Mouse (Mus musculus): ENCODE results near the gene Serpinb8. TPM values are rescaled to one million over a fixed set of nuclear protein-coding genes. Genes with fewer than 3 reads are reported as not detected.

Serpinb8 gene
- 1.5 and 1.8 TPM in 2 replicates for polyA plus RNA-seq (2014; fragmentation: Nextera tagmentation; extraction: Ambion mirVana)

DNA sequence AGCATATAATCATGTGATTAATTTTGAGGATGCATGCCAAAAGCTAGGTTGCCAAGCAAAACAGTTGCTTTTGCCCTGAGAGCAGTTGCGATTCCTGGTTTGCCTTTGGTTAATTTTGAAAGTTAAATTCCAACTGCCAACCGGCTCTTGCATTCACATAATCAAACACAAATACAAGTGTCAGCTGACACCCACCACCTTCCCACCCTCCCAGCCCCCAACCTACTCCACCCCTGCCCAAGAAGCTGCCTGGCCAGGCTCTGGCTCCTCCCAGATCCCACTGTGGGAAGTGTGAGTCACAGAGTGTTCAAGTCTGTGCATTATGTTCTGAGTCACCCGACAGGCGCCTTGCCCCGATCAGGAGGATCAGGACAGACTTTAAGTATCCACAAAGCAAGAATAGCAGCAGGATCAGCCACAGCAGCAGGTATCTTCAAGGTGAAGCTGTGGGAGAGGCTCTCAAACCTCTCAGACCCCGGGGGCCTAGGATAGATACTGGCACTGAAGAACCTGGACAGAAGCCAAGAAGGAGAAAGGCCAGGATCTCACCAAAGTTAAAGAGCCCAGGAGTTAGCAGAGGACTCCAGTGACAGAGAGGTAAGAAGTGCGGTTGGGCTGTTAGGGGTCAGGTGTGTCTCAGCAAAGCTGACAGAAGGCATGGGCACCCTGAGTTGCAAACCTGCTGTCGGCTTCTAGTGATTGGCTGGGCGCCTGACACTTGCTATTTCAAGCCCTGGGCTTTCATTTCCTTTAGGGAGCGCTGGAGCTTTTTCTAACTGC is at the start of gene Serpinb8:
Serpinb8 (plus strand) TSS at position 316 of the 780 bp plus-strand sequence.
- Histone ChIP-seq H3K36me3 (ENCODE audit: control insufficient read depth, insufficient read depth, low read length) (no peaks in the 10 kb centered on the region), H3K9me3 (ENCODE audit: control insufficient read depth, low read length) (no peaks in the 10 kb centered on the region), H3K4me3 (ENCODE audit: low read depth, low read length) (no peak within 1 kb of the TSS), H3K27ac (ENCODE audit: low read depth, low read length) (no peak within 1 kb of the TSS), H3K9ac (ENCODE audit: low read length) (no peak within 1 kb of the TSS), H3K27me3 (ENCODE audit: control insufficient read depth, insufficient read depth, low read length) (no peaks in the 10 kb centered on the region), H3K4me2 (ENCODE audit: low read depth) (no peak within 1 kb of the TSS), H3K4me1 (ENCODE audit: control insufficient read depth, insufficient read depth, low read length) (no peaks in the 10 kb centered on the region)
- DNase-seq (ENCODE audit: low spot score) (no peak), ATAC-seq (ENCODE audit: insufficient read depth, low FRiP score, low TSS enrichment) (no peak)
- 67% methylated on average over 10 of the region's 10 CpGs for WGBS

DNA sequence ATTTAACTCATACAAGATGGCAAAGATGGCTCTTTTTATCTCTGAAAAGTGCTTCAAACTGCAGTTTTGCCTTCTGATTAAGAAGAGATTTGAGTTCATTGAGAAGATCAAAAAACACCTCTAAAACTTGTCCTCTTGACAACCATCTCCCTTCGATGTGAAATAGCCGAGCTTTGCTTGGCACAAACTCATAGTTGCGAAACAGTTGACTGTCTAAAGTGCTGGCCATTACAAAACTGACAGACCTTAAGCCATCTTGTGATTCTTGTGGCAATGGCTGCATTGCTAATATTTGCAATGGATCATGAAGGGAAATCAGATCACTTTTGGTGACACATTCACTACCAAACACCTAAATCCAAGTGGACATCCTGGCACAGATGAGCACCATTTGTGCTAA is 30.3 kb upstream of the Serpinb8 start:
- H3K4me3 ChIP-seq (ENCODE audit: low read depth, low read length): no peak overlapping the region
- 91% methylated on average over 3 of the region's 3 CpGs for WGBS
- H3K27me3 ChIP-seq (ENCODE audit: control insufficient read depth, insufficient read depth, low read length): no peaks in the 10 kb centered on the region
- no peak overlapping the region for H3K27ac ChIP-seq (ENCODE audit: low read depth, low read length)
- H3K9ac ChIP-seq (ENCODE audit: low read length): no peak overlapping the region
- no peaks in the 10 kb centered on the region for H3K36me3 ChIP-seq (ENCODE audit: control insufficient read depth, insufficient read depth, low read length)
- H3K9me3 ChIP-seq (ENCODE audit: control insufficient read depth, low read length): no peaks in the 10 kb centered on the region
- no peak overlapping the region for H3K4me2 ChIP-seq (ENCODE audit: low read depth)
- DNase-seq (ENCODE audit: low spot score) (no peak), ATAC-seq (ENCODE audit: insufficient read depth, low FRiP score, low TSS enrichment) (no peak)
- H3K4me1 ChIP-seq (ENCODE audit: control insufficient read depth, insufficient read depth, low read length): no peaks in the 10 kb centered on the region

DNA sequence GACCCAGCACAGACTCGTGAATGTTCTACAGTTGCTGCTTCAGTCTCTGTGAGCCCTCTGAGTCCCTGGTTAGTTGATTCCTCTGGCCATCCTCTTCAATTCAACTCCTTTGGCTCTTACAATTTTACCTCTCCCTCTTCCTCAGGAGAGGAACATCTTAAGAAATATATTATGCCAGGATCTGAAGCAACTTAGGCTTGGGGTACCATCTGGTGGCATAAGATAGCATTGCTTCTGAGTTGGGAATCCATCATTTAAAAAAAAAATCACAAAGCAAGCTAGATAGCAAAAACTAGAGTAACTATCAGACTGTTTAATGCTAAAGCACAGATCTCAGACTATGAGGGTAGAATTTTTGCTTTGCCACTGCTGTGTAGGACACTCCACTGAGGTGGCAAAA is 27.7 kb upstream of the Serpinb8 start:
- H3K36me3 ChIP-seq (ENCODE audit: control insufficient read depth, insufficient read depth, low read length): no peaks in the 10 kb centered on the region
- H3K27ac ChIP-seq (ENCODE audit: low read depth, low read length): no peak overlapping the region
- 81% methylated on average over 1 of the region's 1 CpGs for WGBS
- no peak for DNase-seq (ENCODE audit: low spot score)
- no peak overlapping the region for H3K4me2 ChIP-seq (ENCODE audit: low read depth)
- no peak overlapping the region for H3K4me3 ChIP-seq (ENCODE audit: low read depth, low read length)
- H3K27me3 ChIP-seq (ENCODE audit: control insufficient read depth, insufficient read depth, low read length): no peaks in the 10 kb centered on the region
- H3K4me1 ChIP-seq (ENCODE audit: control insufficient read depth, insufficient read depth, low read length): no peaks in the 10 kb centered on the region
- H3K9me3 ChIP-seq (ENCODE audit: control insufficient read depth, low read length): no peaks in the 10 kb centered on the region
- no peak overlapping the region for H3K9ac ChIP-seq (ENCODE audit: low read length)
- ATAC-seq (ENCODE audit: insufficient read depth, low FRiP score, low TSS enrichment): no peak

DNA sequence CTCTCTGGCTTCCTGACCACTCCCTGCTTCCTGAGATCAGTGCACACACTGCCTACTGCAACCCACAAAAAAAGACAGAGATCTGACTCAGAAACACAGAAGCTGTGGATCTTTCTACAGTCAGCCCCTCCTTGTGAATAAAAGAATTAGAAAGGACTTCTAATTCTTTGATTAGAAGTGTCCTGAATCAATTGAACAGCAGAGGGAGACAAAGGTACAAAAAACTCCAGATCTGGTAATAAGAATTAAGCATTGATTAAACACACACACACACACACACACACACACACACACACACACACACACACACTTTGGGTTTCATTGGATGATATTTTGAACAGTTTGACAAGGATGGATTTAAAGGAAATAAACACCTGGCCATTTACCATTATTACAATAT is 24.2 kb upstream of the Serpinb8 start:
- H3K4me1 ChIP-seq (ENCODE audit: control insufficient read depth, insufficient read depth, low read length): no peaks in the 10 kb centered on the region
- no peak for ATAC-seq (ENCODE audit: insufficient read depth, low FRiP score, low TSS enrichment)
- DNase-seq (ENCODE audit: low spot score): no peak
- no peaks in the 10 kb centered on the region for H3K27me3 ChIP-seq (ENCODE audit: control insufficient read depth, insufficient read depth, low read length)
- H3K36me3 ChIP-seq (ENCODE audit: control insufficient read depth, insufficient read depth, low read length): no peaks in the 10 kb centered on the region
- no peak overlapping the region for H3K9ac ChIP-seq (ENCODE audit: low read length)
- H3K9me3 ChIP-seq (ENCODE audit: control insufficient read depth, low read length): no peaks in the 10 kb centered on the region
- H3K4me2 ChIP-seq (ENCODE audit: low read depth): no peak overlapping the region
- H3K4me3 ChIP-seq (ENCODE audit: low read depth, low read length): no peak overlapping the region
- no peak overlapping the region for H3K27ac ChIP-seq (ENCODE audit: low read depth, low read length)

DNA sequence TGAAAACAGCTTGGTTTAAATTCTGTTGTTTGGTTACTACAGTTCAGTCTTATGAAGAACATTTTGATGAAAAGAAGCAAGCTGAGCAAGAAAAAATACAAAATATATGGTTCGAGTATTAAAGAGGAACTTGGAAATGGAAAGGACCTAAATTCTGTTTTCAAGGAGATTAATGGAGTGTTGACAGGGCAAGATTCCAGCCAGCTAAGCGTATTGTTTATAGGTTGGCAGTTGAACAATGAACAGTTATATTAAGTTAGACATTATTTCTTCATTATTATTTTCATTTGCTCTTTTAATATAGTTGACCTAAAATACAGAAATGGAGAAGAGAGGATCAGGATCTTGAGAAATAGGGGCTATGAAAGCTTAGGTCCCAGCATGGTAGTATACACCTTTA is 13.7 kb upstream of the Serpinb8 start:
- DNase-seq (ENCODE audit: low spot score) (no peak), ATAC-seq (ENCODE audit: insufficient read depth, low FRiP score, low TSS enrichment) (no peak)
- H3K27ac ChIP-seq (ENCODE audit: low read depth, low read length): no peak overlapping the region
- H3K4me1 ChIP-seq (ENCODE audit: control insufficient read depth, insufficient read depth, low read length): no peaks in the 10 kb centered on the region
- no peaks in the 10 kb centered on the region for H3K9me3 ChIP-seq (ENCODE audit: control insufficient read depth, low read length)
- 89% methylated on average over 2 of the region's 2 CpGs for WGBS
- H3K4me3 ChIP-seq (ENCODE audit: low read depth, low read length): no peak overlapping the region
- no peak overlapping the region for H3K4me2 ChIP-seq (ENCODE audit: low read depth)
- H3K36me3 ChIP-seq (ENCODE audit: control insufficient read depth, insufficient read depth, low read length): no peaks in the 10 kb centered on the region
- H3K9ac ChIP-seq (ENCODE audit: low read length): no peak overlapping the region
- H3K27me3 ChIP-seq (ENCODE audit: control insufficient read depth, insufficient read depth, low read length): no peaks in the 10 kb centered on the region

DNA sequence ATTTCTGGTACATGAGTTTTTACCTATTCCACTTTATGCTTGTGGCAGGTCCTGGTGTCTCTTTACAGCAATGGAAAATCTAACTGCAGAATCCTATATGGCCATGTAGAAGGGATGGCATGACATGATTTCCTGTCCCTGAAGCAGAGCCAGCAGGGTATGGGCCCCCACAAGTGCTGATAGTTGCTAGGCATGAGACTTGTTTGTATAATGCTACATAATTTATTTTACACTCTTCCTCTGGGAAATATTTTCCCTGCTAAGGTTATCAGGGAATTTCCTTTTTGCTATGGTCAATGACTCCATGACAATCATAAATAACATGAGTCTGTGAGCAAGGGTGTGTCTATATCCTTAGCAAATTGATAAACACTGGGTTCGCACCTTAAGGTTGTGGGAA is 12.3 kb upstream of the Serpinb8 start:
- no peak overlapping the region for H3K27ac ChIP-seq (ENCODE audit: low read depth, low read length)
- no peaks in the 10 kb centered on the region for H3K9me3 ChIP-seq (ENCODE audit: control insufficient read depth, low read length)
- WGBS: 91% methylated on average over 1 of the region's 1 CpGs
- no peak overlapping the region for H3K9ac ChIP-seq (ENCODE audit: low read length)
- H3K4me2 ChIP-seq (ENCODE audit: low read depth): no peak overlapping the region
- ATAC-seq (ENCODE audit: insufficient read depth, low FRiP score, low TSS enrichment) (no peak), DNase-seq (ENCODE audit: low spot score) (no peak)
- no peaks in the 10 kb centered on the region for H3K27me3 ChIP-seq (ENCODE audit: control insufficient read depth, insufficient read depth, low read length)
- no peak overlapping the region for H3K4me3 ChIP-seq (ENCODE audit: low read depth, low read length)
- no peaks in the 10 kb centered on the region for H3K36me3 ChIP-seq (ENCODE audit: control insufficient read depth, insufficient read depth, low read length)
- H3K4me1 ChIP-seq (ENCODE audit: control insufficient read depth, insufficient read depth, low read length): no peaks in the 10 kb centered on the region

DNA sequence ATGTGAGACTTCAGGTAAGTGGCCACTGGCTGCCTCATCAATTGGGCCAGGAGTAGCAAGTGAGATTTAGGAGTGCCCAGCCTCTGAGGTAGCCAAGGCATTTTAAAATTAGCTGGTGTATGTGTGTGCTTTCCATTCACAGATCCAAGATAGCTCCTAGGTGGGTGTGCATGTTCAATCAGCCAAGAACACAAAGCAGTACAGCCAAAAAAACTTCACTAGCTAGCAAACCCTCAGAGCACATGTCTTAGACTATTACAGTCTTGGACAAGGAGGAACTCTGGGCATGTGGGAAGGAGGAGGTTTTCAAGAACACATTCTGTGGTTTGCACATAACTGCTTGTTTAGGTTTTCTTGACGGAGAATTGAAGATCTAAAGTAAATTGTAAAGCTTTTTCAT is 8.6 kb upstream of the Serpinb8 start:
- Histone ChIP-seq H3K9me3 (ENCODE audit: control insufficient read depth, low read length) (no peaks in the 10 kb centered on the region), H3K36me3 (ENCODE audit: control insufficient read depth, insufficient read depth, low read length) (no peaks in the 10 kb centered on the region), H3K27me3 (ENCODE audit: control insufficient read depth, insufficient read depth, low read length) (no peaks in the 10 kb centered on the region), H3K4me1 (ENCODE audit: control insufficient read depth, insufficient read depth, low read length) (no peaks in the 10 kb centered on the region), H3K9ac (ENCODE audit: low read length) (no peak overlapping the region), H3K4me3 (ENCODE audit: low read depth, low read length) (no peak overlapping the region), H3K27ac (ENCODE audit: low read depth, low read length) (no peak overlapping the region), H3K4me2 (ENCODE audit: low read depth) (no peak overlapping the region)
- DNase-seq (ENCODE audit: low spot score) (no peak), ATAC-seq (ENCODE audit: insufficient read depth, low FRiP score, low TSS enrichment) (no peak)
- WGBS: 90% methylated on average over 1 of the region's 1 CpGs

DNA sequence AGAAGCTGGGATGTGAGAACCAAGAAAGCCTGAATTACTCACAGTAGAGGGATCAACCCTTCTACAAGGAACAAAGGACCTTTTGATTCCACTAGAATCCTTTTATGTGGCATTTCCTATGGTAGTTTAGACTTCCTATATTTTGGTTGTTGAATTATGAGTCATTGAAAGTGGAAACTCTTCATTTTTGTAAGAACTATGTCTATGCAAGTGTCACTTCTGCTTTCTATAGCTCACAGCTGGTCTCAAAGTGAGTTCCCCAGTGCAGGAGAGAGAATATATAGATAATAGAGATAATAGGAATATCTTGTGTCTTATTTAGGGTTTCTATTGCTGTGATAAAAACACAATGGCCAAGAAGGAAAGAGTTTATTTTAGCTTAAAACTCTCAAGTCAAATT is 6.9 kb upstream of the Serpinb8 start:
- Histone ChIP-seq H3K4me3 (ENCODE audit: low read depth, low read length) (no peak overlapping the region), H3K27me3 (ENCODE audit: control insufficient read depth, insufficient read depth, low read length) (no peaks in the 10 kb centered on the region), H3K27ac (ENCODE audit: low read depth, low read length) (no peak overlapping the region), H3K4me1 (ENCODE audit: control insufficient read depth, insufficient read depth, low read length) (no peaks in the 10 kb centered on the region), H3K9me3 (ENCODE audit: control insufficient read depth, low read length) (no peaks in the 10 kb centered on the region), H3K4me2 (ENCODE audit: low read depth) (no peak overlapping the region), H3K9ac (ENCODE audit: low read length) (no peak overlapping the region), H3K36me3 (ENCODE audit: control insufficient read depth, insufficient read depth, low read length) (no peaks in the 10 kb centered on the region)
- DNase-seq (ENCODE audit: low spot score) (no peak), ATAC-seq (ENCODE audit: insufficient read depth, low FRiP score, low TSS enrichment) (no peak)

DNA sequence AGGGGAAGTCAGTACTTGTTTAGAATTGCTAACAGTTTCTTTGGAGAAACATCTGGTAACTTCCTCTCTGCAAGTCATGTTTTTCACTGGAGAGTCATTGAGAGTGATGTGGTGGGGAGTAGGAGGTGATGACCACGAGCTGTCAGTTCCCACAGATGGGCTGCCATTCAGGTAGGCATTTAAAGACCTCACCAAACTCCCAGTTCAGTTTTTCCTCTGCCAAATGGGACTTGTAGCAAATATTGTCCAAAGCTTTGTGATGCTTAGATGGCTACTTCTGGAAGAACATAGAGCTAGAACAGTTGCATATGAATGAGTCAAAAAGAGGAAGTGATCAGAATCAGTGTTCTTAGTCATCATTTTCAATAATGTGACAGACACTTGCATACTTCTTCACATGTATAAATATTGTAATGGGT is 5.8 kb upstream of the Serpinb8 start:
- no peak overlapping the region for H3K27ac ChIP-seq (ENCODE audit: low read depth, low read length)
- H3K4me1 ChIP-seq (ENCODE audit: control insufficient read depth, insufficient read depth, low read length): no peaks in the 10 kb centered on the region
- no peak overlapping the region for H3K9ac ChIP-seq (ENCODE audit: low read length)
- WGBS: 52% methylated on average over 1 of the region's 1 CpGs
- no peaks in the 10 kb centered on the region for H3K27me3 ChIP-seq (ENCODE audit: control insufficient read depth, insufficient read depth, low read length)
- no peaks in the 10 kb centered on the region for H3K9me3 ChIP-seq (ENCODE audit: control insufficient read depth, low read length)
- no peak for ATAC-seq (ENCODE audit: insufficient read depth, low FRiP score, low TSS enrichment)
- H3K4me2 ChIP-seq (ENCODE audit: low read depth): no peak overlapping the region
- DNase-seq (ENCODE audit: low spot score): no peak
- H3K36me3 ChIP-seq (ENCODE audit: control insufficient read depth, insufficient read depth, low read length): no peaks in the 10 kb centered on the region
- no peak overlapping the region for H3K4me3 ChIP-seq (ENCODE audit: low read depth, low read length)
